Mouse (Mus musculus): Measurements from ENCODE around the gene Otulin. TPM values are rescaled to one million over a fixed set of nuclear protein-coding genes. Genes with fewer than 3 reads are reported as not detected.

Otulin gene
- total and polyA plus RNA-seq, 3 experiments = 40.0 to 84.8 (median 80.2) TPM

DNA sequence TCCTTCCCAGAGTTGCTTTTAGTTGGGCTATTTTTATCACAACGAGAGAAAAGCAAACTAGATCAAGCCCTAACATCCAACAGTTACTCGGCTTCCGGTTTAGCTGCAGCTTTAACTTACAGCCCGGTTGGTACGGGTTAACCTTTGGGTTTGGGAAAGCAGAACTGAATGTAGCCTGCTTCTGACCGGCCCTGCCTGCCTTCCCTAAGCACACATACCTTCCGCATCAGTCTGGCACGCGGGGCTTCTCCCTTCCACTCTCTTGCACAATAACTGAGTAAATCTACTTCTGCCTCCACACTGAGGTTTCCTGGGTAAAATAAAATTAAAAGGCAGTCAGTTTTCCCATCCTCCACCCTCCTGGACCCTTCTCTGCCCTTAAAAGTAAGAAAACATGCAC, 33.6 kb upstream of the Otulin start:
- Histone ChIP-seq H3K79me2 (replicated peaks; ENCODE audit: control insufficient read depth, extremely low read depth, insufficient read depth, poor library complexity, severe bottlenecking) (no peaks in the 10 kb centered on the region), H3K4me2 (ENCODE audit: insufficient read depth, low read depth, poor library complexity, severe bottlenecking) (no peak overlapping the region), H3K9ac (ENCODE audit: insufficient read depth, low read depth) (no peak overlapping the region), H3K27me3 (replicated peaks) (no peaks in the 10 kb centered on the region), H3K9me3 (replicated peaks; ENCODE audit: low read length) (peaks cover 4% of the 10 kb centered on the region), H3K4me3 (replicated peaks in 1 of 3; ENCODE audit: low read depth in 2 of 3, low read length in 2 of 3, poor library complexity in 1 of 3) (no peak overlapping the region), H3K27ac (ENCODE audit: insufficient read depth, low read depth) (no peak overlapping the region), H3K4me1 (ENCODE audit: control insufficient read depth in 1 of 2, insufficient read depth in 2 of 2) (peaks cover 7 to 44% of the 10 kb centered on the region in 2 experiments), H3K36me3 (replicated peaks in 1 of 2; ENCODE audit: control insufficient read depth in 1 of 2, insufficient read depth in 1 of 2, low read length in 1 of 2) (peaks cover 0 to 1% of the 10 kb centered on the region in 2 experiments)
- dilution Hi-C loops (cut with MboI; ENCODE audit: extremely low pct_ligation_motif_present, extremely low pct_unique_long_range_greater_than_20kb, low sequenced_read_pairs) (no loop called here), in situ Hi-C loops (cut with MboI; ENCODE audit: low pct_ligation_motif_present, low pct_unique_long_range_greater_than_20kb, low sequenced_read_pairs) (loop anchor here (5.0 kb wide), 1 partner anchor 53 kb away; no protein-coding TSS in a partner anchor)
- no peak for TF ChIP-seq UBTF (IDR thresholded peaks at IDR 0.05; ENCODE audit: low read depth, low read length)
- TF ChIP-seq CHD2 (IDR thresholded peaks at IDR 0.05; ENCODE audit: low read length) = no peak
- TF ChIP-seq NELFE (IDR thresholded peaks at IDR 0.05; ENCODE audit: low read depth, low read length) = no peak
- no peak for TF ChIP-seq ZC3H11A (IDR thresholded peaks at IDR 0.05; ENCODE audit: low read depth, low read length)
- TF ChIP-seq POLR2AphosphoS2 (IDR thresholded peaks at IDR 0.05; ENCODE audit: low read depth, low read length) = no peak
- no peak for TF ChIP-seq USF2 (conservative IDR thresholded peaks at IDR 0.05; ENCODE audit: low read depth, low read length)
- no peak for TF ChIP-seq POLR2A (IDR thresholded peaks at IDR 0.05; ENCODE audit: low read depth, low read length)
- no peak for TF ChIP-seq TCF12 (IDR thresholded peaks at IDR 0.05; ENCODE audit: low read depth, low read length)
- no peak for TF ChIP-seq EP300 (IDR thresholded peaks at IDR 0.05; ENCODE audit: low read length)
- TF ChIP-seq TBP (conservative IDR thresholded peaks at IDR 0.05; ENCODE audit: low read depth, low read length) = no peak
- TF ChIP-seq RCOR1 (conservative IDR thresholded peaks at IDR 0.05; ENCODE audit: low read depth, low read length) = no peak
- no peak for TF ChIP-seq ZKSCAN1 (IDR thresholded peaks at IDR 0.05; ENCODE audit: borderline replicate concordance, low read depth, low read length)
- no peak for TF ChIP-seq CHD1 (IDR thresholded peaks at IDR 0.05; ENCODE audit: low read depth, low read length)
- TF ChIP-seq NRF1 (IDR thresholded peaks at IDR 0.05; ENCODE audit: low read depth, low read length) = no peak
- no peak for TF ChIP-seq ELF1 (IDR thresholded peaks at IDR 0.05; ENCODE audit: low read depth, low read length)
- no peak for TF ChIP-seq ETS1 (conservative IDR thresholded peaks at IDR 0.05; ENCODE audit: low read depth, low read length)
- no peak for TF ChIP-seq SIN3A (IDR thresholded peaks at IDR 0.05; ENCODE audit: low read length)
- no peak for TF ChIP-seq IRF4 (IDR thresholded peaks at IDR 0.05; ENCODE audit: low read depth, low read length)
- TF ChIP-seq MYC (IDR thresholded peaks at IDR 0.05; ENCODE audit: low read depth, low read length) = no peak
- DNase-seq (ENCODE audit: extremely low read depth) = no peak

DNA sequence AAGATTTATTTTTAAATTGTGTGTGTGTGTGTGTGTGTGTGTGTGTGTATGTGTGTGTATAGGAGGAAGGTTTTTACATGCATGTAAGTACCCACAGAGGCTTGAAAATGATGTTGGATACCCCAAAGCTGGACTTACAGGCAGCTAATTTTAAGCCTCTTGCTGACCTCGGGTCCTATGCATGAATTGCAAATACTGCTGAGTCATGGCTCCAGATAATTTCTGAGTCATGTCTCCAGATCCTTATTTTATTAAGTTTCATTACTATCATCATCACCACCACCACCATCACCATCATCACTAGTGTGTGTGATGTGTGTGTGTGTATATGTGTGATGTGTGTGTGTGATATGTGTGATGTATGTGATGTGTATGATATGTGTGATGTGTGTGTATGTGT, 32.2 kb upstream of the Otulin start:
- no peaks in the 10 kb centered on the region for H3K27me3 ChIP-seq (replicated peaks)
- peaks cover 0 to 6% of the 10 kb centered on the region in 2 experiments for H3K36me3 ChIP-seq (replicated peaks in 1 of 2; ENCODE audit: control insufficient read depth in 1 of 2, insufficient read depth in 1 of 2, low read length in 1 of 2)
- in situ Hi-C loops (cut with MboI; ENCODE audit: low pct_ligation_motif_present, low pct_unique_long_range_greater_than_20kb, low sequenced_read_pairs) (loop anchor here (5.0 kb wide), 1 partner anchor 55 kb away; no protein-coding TSS in a partner anchor), dilution Hi-C loops (cut with MboI; ENCODE audit: extremely low pct_ligation_motif_present, extremely low pct_unique_long_range_greater_than_20kb, low sequenced_read_pairs) (no loop called here)
- DNase-seq (ENCODE audit: extremely low read depth) = no peak
- TF ChIP-seq ZKSCAN1 (IDR thresholded peaks at IDR 0.05; ENCODE audit: borderline replicate concordance, low read depth, low read length) = no peak
- peaks cover 7 to 34% of the 10 kb centered on the region in 2 experiments for H3K4me1 ChIP-seq (ENCODE audit: control insufficient read depth in 1 of 2, insufficient read depth in 2 of 2)
- peaks cover 9% of the 10 kb centered on the region for H3K9me3 ChIP-seq (replicated peaks; ENCODE audit: low read length)
- H3K4me2 ChIP-seq (ENCODE audit: insufficient read depth, low read depth, poor library complexity, severe bottlenecking) = no peak overlapping the region
- H3K9ac ChIP-seq (ENCODE audit: insufficient read depth, low read depth) = no peak overlapping the region
- H3K79me2 ChIP-seq (replicated peaks; ENCODE audit: control insufficient read depth, extremely low read depth, insufficient read depth, poor library complexity, severe bottlenecking) = no peaks in the 10 kb centered on the region
- H3K27ac ChIP-seq (ENCODE audit: insufficient read depth, low read depth) = no peak overlapping the region
- no peak overlapping the region for H3K4me3 ChIP-seq (replicated peaks in 1 of 3; ENCODE audit: low read depth in 2 of 3, low read length in 2 of 3, poor library complexity in 1 of 3)
